Mouse (Mus musculus): ENCODE measurements around the gene Cryz.

GRCm38 (mm10) chr3:154668485-154668884 lies 72.0 kb downstream of the Cryz start:
- TF ChIP-seq CTCF (IDR thresholded peaks at IDR 0.05) = no peak
- TF ChIP-seq EP300 (IDR thresholded peaks at IDR 0.05) = no peak

Measured in lung, postnatal 0 days (tissue).